Mouse (Mus musculus) ES-E14 (cell line): ENCODE data around the gene Susd1. TPM values are rescaled to one million over a fixed set of nuclear protein-coding genes. Genes with fewer than 3 reads are reported as not detected.

ENCODE experiments used
- DNase-seq: peaks from one replicate; pipeline ENCODE4 v3.0.0-alpha.2; 2013; ENCODE audit warnings: low read depth, low spot score
- H3K27ac ChIP-seq: 2 replicates; pipeline ENCODE4 v1.5.1; 2012; ENCODE audit warnings: low read depth, mild to moderate bottlenecking, low read length, moderate library complexity, mixed read lengths; ENCODE audit not compliant: poor library complexity, insufficient read depth, severe bottlenecking
- H3K36me3 ChIP-seq: 2 replicates; pipeline ENCODE4 v1.6.1; 2012; ENCODE audit warnings: mild to moderate bottlenecking, low read length, moderate library complexity, mixed read lengths; ENCODE audit not compliant: control insufficient read depth, poor library complexity, insufficient read depth, severe bottlenecking
- H3K4me1 ChIP-seq, 2 experiments: fragments of 150-350 bp in 1 of 2; sonication (generic) in 1 of 2; 2 replicates each; pipeline ENCODE4 v1.6.1; 2012; ENCODE audit warnings: low read length in 2 of 2, mild to moderate bottlenecking in 1 of 2, mixed read lengths in 1 of 2; ENCODE audit not compliant: control insufficient read depth in 2 of 2, insufficient read depth in 2 of 2, poor library complexity in 1 of 2
- H3K4me3 ChIP-seq, 2 experiments: fragments of 150-350 bp in 1 of 2; sonication (generic) in 1 of 2; 2 replicates each; pipeline ENCODE4 v1.5.1; 2012; ENCODE audit warnings: low read length in 2 of 2, low read depth in 1 of 2, mild to moderate bottlenecking in 1 of 2, mixed read lengths in 1 of 2; ENCODE audit not compliant: insufficient read depth in 1 of 2, poor library complexity in 1 of 2, severe bottlenecking in 1 of 2
- H3K9ac ChIP-seq: 2 replicates; pipeline ENCODE4 v1.6.1; 2012; ENCODE audit warnings: low read depth, mild to moderate bottlenecking, low read length, mixed read lengths; ENCODE audit not compliant: poor library complexity, insufficient read depth, severe bottlenecking
- H3K9me3 ChIP-seq: fragments of 150-350 bp; sonication (generic); 2 replicates; pipeline ENCODE4 v1.6.1; 2012; ENCODE audit warnings: low read depth, mild to moderate bottlenecking, low read length; ENCODE audit not compliant: control insufficient read depth, insufficient read depth
- CHD2 ChIP-seq: IDR thresholded peaks from 2 replicates; pipeline ENCODE4 v1.6.1; 2014; ENCODE audit warnings: mild to moderate bottlenecking, low read depth, low read length, inconsistent platforms
- HCFC1 ChIP-seq: IDR thresholded peaks from 2 replicates; pipeline ENCODE4 v1.6.1; 2012; ENCODE audit warnings: low read length, inconsistent platforms, borderline replicate concordance; ENCODE audit not compliant: insufficient read depth
- MAFK ChIP-seq: IDR thresholded peaks from 2 replicates; pipeline ENCODE4 v1.6.1; 2014; ENCODE audit warnings: mild to moderate bottlenecking, low read depth, low read length, inconsistent platforms; ENCODE audit not compliant: insufficient read depth
- ZC3H11A ChIP-seq: IDR thresholded peaks from 2 replicates; pipeline ENCODE4 v1.6.1; 2012; ENCODE audit warnings: low read depth, mild to moderate bottlenecking, inconsistent platforms, low read length, borderline replicate concordance
- ZNF384 ChIP-seq: IDR thresholded peaks from 2 replicates; pipeline ENCODE4 v1.6.1; 2012; ENCODE audit warnings: low read depth, low read length, inconsistent platforms
- in situ Hi-C, 2 experiments: fragments of 600-800 bp; cut with MboI; formaldehyde crosslinking; loops; one replicate each; pipeline ENCODE4 v1.15.1; 2025; ENCODE audit warnings: low sequenced_read_pairs in 2 of 2, inconsistent platforms in 1 of 2; ENCODE audit not compliant: unreplicated experiment in 2 of 2
- total RNA-seq: library from RNA; depleted of rRNA; stranded (reverse); fragments of 300-350 nt; gene quantifications from 2 replicates; pipeline ENCODE4 v1.2.3, GENCODE M21; 2012

The Susd1 gene
- total RNA-seq, 1 experiment = 7.7 TPM

- Histone ChIP-seq H3K27ac (peak overlapping the region; percentile 43; the same call in 1 of the 2 replicates), H3K4me3 (no peak overlapping the region), H3K36me3 (no peaks in the 10 kb centered on the region), H3K9me3 (no peaks in the 10 kb centered on the region), H3K9ac (no peak overlapping the region), H3K4me1 (peaks cover 0 to 9% of the 10 kb centered on the region in 2 experiments; a peak in 2 of 4 replicates)
- in situ Hi-C loops = no loop called here
- TF ChIP-seq MAFK (peak; percentile 46; the same call in 1 of the 2 replicates), ZNF384 (no peak)
- DNase-seq = no peak
Observed at GRCm38 (mm10) chr4:59450234-59450854, 11.9 kb upstream of the Susd1 start.

GRCm38 (mm10) chr4:59447296-59447695 lies 8.9 kb upstream of the Susd1 start:
- DNase-seq = no peak
- in situ Hi-C loops = no loop called here
- no peaks in the 10 kb centered on the region for H3K9me3 ChIP-seq

GRCm38 (mm10) chr4:59445516-59445915 lies 7.1 kb upstream of the Susd1 start:
- Histone ChIP-seq H3K4me1 (peaks cover 0 to 3% of the 10 kb centered on the region in 2 experiments; a peak in 2 of 4 replicates), H3K4me3 (no peak overlapping the region), H3K27ac (no peak overlapping the region), H3K9me3 (no peaks in the 10 kb centered on the region), H3K9ac (no peak overlapping the region), H3K36me3 (no peaks in the 10 kb centered on the region)
- TF ChIP-seq MAFK (no peak), CHD2 (no peak), ZC3H11A (no peak), HCFC1 (no peak)
- in situ Hi-C loops = no loop called here
- no peak for DNase-seq

More at GRCm38 (mm10) chr4:59447296-59447695, 8.9 kb upstream of the Susd1 start:
- peaks cover 0 to 9% of the 10 kb centered on the region in 2 experiments; a peak in 2 of 4 replicates for H3K4me1 ChIP-seq
- no peak overlapping the region for H3K9ac ChIP-seq
- no peaks in the 10 kb centered on the region for H3K36me3 ChIP-seq
- H3K27ac ChIP-seq = no peak overlapping the region
- no peak overlapping the region for H3K4me3 ChIP-seq
- no peak for TF ChIP-seq CHD2
- no peak for TF ChIP-seq ZC3H11A
- no peak for TF ChIP-seq HCFC1
- TF ChIP-seq ZNF384 = no peak
- TF ChIP-seq MAFK = no peak

- in situ Hi-C loops = no loop called here
- DNase-seq = no peak
- no peak overlapping the region for H3K9ac ChIP-seq
Observed at GRCm38 (mm10) chr4:59444994-59445393, 6.6 kb upstream of the Susd1 start.

GRCm38 (mm10) chr4:59444085-59444484 lies 5.7 kb upstream of the Susd1 start:
- TF ChIP-seq HCFC1 = no peak
- no peak for TF ChIP-seq MAFK
- TF ChIP-seq ZC3H11A = no peak
- no peak for TF ChIP-seq CHD2
- TF ChIP-seq ZNF384 = no peak
- no peaks in the 10 kb centered on the region for H3K36me3 ChIP-seq
- H3K4me3 ChIP-seq = no peak overlapping the region
- no peak overlapping the region for H3K9ac ChIP-seq
- no peaks in the 10 kb centered on the region for H3K9me3 ChIP-seq
- H3K4me1 ChIP-seq = peaks cover 0 to 2% of the 10 kb centered on the region in 2 experiments; a peak in 1 of 4 replicates
- H3K27ac ChIP-seq = no peak overlapping the region
- in situ Hi-C loops = no loop called here
- no peak for DNase-seq

More at GRCm38 (mm10) chr4:59444994-59445393, 6.6 kb upstream of the Susd1 start:
- H3K9me3 ChIP-seq = no peaks in the 10 kb centered on the region
- H3K4me1 ChIP-seq = peaks cover 0 to 2% of the 10 kb centered on the region in 2 experiments; a peak in 1 of 4 replicates
- no peak for TF ChIP-seq MAFK
- no peak for TF ChIP-seq ZC3H11A
- no peak overlapping the region for H3K4me3 ChIP-seq
- H3K27ac ChIP-seq = no peak overlapping the region
- H3K36me3 ChIP-seq = no peaks in the 10 kb centered on the region
